Mouse (Mus musculus) layer of hippocampus, postnatal 10 days (tissue): ENCODE measurements at regions not wholly inside any gene's neighbourhood (a gene's known extent, or its start where the extent isn't known, plus 50 kb on each side); places are given as distances from the start of the nearest gene placed in this dataset.

ENCODE experiments used
- DNase-seq, 2 experiments: peaks; one replicate each; pipeline ENCODE4 v3.0.0; 2021; ENCODE audit warnings: low spot score in 2 of 2

DNA sequence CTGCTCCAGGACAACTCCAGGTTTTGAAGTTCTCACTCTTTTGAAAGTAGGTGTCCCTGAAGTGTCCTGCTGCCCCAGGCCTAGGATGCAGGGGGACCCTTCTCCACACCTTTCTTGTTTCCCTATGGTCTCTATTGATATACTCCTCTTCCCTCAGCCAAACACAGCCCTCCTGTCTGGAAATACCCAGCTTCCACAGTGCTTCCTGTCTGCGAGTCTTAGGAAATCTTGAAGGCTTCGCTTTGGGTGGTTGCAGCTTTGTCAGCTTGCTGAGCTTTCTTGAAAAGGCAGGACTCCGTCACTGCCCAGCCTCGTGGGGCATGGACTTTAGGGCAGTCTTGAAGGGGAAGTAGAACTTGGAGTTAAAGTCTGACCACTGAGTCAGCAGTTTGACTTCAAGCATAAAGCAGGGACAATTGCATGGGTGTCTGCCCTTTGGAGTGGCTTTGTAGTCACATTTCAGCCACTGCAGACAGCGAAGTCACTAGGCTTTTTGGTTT is 51.1 kb upstream of the Lrrc52 start:
- DNase-seq, result no peak

DNA sequence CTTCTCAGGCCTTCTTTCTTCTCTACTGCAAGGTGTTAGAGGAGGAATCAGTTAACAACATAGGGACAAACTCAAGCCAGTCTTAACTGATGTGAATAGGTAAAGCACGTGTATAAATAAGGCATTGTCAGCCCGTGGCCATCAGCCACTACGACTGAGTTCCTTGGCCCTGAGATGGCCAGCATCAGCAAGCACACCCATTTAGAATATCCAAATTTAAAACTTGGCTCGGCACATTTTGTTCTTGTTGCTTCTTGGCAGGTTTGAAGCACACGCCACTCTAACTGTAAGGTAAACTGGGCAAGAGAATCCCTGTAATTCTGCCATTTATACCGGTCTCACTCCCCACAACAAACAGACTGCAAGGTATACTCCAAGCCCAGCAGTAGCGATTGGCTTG is 57.3 kb upstream of the Lrrc52 start:
- no peak for DNase-seq

DNA sequence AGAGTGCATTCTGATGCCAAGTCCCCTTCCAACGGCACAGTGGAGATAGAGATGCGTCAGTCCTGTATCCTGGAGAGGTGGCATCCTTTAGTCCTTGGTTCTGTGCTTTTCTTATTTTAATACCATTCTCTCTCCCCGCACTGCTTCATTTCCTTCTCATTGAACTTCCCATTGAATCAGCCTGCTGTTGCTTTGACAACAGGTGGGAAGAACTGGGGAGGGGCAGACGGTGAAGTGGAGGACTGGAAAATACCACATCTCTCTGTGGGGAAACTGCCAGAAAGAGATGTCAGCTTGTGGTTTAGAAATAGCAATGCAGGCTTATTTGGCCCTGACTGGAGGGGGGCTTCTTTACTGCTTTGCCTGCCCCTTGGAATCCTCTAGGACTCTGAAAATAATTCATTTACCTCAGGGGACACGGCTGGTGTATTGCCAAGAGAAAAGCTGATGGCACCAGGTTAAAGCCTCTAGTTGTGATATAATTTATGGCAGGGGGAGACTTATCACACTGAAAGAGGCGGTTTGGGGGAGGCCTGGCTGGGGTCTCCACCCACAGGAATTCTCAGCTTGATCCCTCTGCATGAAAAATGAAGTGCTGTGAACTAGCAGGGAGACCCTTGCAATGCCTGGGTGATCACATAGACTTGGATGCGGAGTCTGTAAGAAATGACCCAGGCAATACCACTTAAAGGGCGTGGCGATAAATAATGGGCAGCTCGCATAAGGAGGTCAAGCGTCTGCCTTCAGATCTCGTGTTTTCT is 65.4 kb upstream of the Rxrg start:
- DNase-seq, result peak; percentile 9 to 14

DNA sequence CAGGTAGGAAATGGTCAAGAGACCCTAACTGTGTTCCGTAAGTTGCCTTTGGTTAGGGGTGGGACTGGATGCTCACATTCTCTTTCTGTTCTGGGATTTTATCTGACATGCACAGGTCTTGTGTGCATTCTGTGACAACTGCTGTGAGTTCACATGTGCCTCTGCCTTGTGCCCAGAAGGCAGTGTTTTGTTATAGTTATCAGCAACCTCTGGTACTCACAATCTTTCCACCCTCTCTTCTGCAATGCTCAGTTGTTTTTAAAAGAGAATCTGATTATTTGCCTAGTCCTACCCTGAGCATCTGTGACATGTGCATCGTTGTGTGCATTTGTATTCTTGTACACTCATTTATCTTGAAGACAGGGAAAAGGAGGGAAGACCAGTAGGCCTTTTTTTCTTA is 52.2 kb upstream of the Rxrg start:
- DNase-seq, result no peak

DNA sequence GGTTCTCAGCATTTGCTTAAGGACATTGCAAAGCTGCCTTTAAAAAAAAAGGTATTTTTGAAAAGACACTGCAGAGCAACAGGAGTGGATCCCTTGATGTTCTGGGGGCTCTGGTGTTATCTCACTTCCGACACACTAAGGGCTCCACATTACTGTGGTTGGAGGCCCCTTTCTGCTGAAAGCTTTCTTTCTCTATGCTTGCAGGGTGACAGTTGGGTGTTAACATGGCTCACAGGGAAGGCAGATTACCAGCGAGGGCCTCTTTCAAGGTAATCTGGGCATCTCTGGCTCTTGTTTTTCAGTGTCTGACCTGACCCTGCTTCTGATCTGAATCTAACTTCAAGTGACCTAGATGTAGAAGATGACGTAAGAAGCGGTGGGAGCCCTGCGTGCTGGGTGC is 50.9 kb upstream of the Rxrg start:
- no peak for DNase-seq
